11 mouse cellular contexts compared by ENCODE assay signal in the genomic region with DNA sequence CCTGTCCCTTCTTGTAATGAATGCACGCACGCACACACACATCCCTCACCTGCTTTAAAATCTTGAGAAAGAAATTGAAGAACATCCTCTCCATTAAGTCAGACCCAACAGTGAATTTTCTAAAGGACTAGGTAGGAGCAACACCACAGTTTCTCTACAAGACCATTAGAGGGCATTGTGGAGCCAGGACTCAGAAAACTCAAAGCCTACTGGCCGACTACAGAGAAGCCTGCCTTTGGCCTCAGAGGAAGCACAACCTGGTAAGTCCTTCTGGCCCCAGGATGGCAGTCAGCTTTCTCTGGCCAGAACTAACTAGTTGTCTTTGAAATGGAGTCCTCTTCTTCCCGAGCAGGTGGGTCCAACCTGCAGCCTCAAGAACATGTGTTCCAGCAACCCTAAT. TPM values are rescaled to one million over a fixed set of nuclear protein-coding genes. Genes with fewer than 3 reads are reported as not detected.
DNase-seq lines count a peak whose midpoint lies in the region; ATAC-seq and TF ChIP-seq lines count a peak whose summit lies in the region.
"Had no signal": no experiment of that assay in that cellular context is flagged by ENCODE, and none has a peak within 500 bp of the region (broad histone marks: within the 10 kb centered on the region; RNA-seq: fewer than 3 reads in every experiment).

No protein-coding gene starts in this region.

- H3K9ac ChIP-seq in heart, postnatal 0 days (replicated peaks; ENCODE audit: low read depth, low read length), result no peak overlapping the region
- no peak overlapping the region for H3K9ac ChIP-seq in midbrain, embryonic 15.5 days

- WGBS in heart, postnatal 0 days, result 62% methylated on average over 4 of the region's 4 CpGs
- 83% methylated on average over 4 of the region's 4 CpGs for WGBS in thymus, adult 2 months
- WGBS in midbrain, embryonic 15.5 days, result 67% methylated on average over 4 of the region's 4 CpGs

- TF ChIP-seq EP300 in heart, postnatal 0 days (IDR thresholded peaks at IDR 0.05; ENCODE audit: low read depth), result no peak

- H3K9me3 ChIP-seq in heart, postnatal 0 days (replicated peaks; ENCODE audit: control insufficient read depth, low read length), result peaks cover 6% of the 10 kb centered on the region; the same call in 1 of the 2 replicates
- peaks cover 4% of the 10 kb centered on the region; the same call in 1 of the 2 replicates for H3K9me3 ChIP-seq in midbrain, embryonic 15.5 days

- no peak overlapping the region for H3K4me2 ChIP-seq in heart, postnatal 0 days (ENCODE audit: low read depth, low read length)
- H3K4me2 ChIP-seq in midbrain, embryonic 15.5 days, result no peak overlapping the region

- intact Hi-C loops in heart, postnatal 36 days (cut with DNase I), result loop anchor here (2.0 kb wide), 1 partner anchor 42 kb away; no protein-coding TSS in a partner anchor

- no peak for TF ChIP-seq POLR2A in thymus, adult 2 months (IDR thresholded peaks at IDR 0.05; ENCODE audit: control insufficient read depth, extremely low read depth, insufficient read depth, low read length, poor library complexity)

- no peaks in the 10 kb centered on the region for H3K27me3 ChIP-seq in heart, postnatal 0 days (ENCODE audit: control insufficient read depth, insufficient read depth, low read length)
- H3K27me3 ChIP-seq in thymus, adult 2 months (ENCODE audit: control insufficient read depth, insufficient read depth, low read length), result no peaks in the 10 kb centered on the region
- no peaks in the 10 kb centered on the region for H3K27me3 ChIP-seq in midbrain, embryonic 15.5 days (replicated peaks)

- H3K4me1 ChIP-seq in heart, postnatal 0 days (ENCODE audit: control insufficient read depth, insufficient read depth), result no peaks in the 10 kb centered on the region
- H3K4me1 ChIP-seq in thymus, adult 2 months (replicated peaks; ENCODE audit: control insufficient read depth, insufficient read depth, low read length), result no peaks in the 10 kb centered on the region
- H3K4me1 ChIP-seq in midbrain, embryonic 15.5 days, result no peaks in the 10 kb centered on the region

- H3K4me3 ChIP-seq in heart, postnatal 0 days (ENCODE audit: low read depth, low read length), result no peak overlapping the region
- no peak overlapping the region for H3K4me3 ChIP-seq in thymus, adult 2 months (ENCODE audit: control insufficient read depth, insufficient read depth, low read length)
- H3K4me3 ChIP-seq in midbrain, embryonic 15.5 days, result no peak overlapping the region

- H3K27ac ChIP-seq in heart, postnatal 0 days (ENCODE audit: low read depth), result no peak overlapping the region
- no peak overlapping the region for H3K27ac ChIP-seq in thymus, adult 2 months (ENCODE audit: control insufficient read depth, insufficient read depth, low read length)
- no peak overlapping the region for H3K27ac ChIP-seq in midbrain, embryonic 15.5 days

- no peaks in the 10 kb centered on the region for H3K36me3 ChIP-seq in heart, postnatal 0 days (replicated peaks; ENCODE audit: control insufficient read depth, insufficient read depth, low read length)
- no peaks in the 10 kb centered on the region for H3K36me3 ChIP-seq in thymus, adult 2 months (ENCODE audit: control insufficient read depth, insufficient read depth, low read length)
- H3K36me3 ChIP-seq in midbrain, embryonic 15.5 days (replicated peaks), result no peaks in the 10 kb centered on the region

- ATAC-seq in heart, postnatal 0 days (ENCODE audit: insufficient read depth, low read depth), result no peak
- ATAC-seq in midbrain, embryonic 15.5 days (replicated peaks), result no peak

- DNase-seq in heart, postnatal 0 days (ENCODE audit: low spot score), result no peak
- no peak for DNase-seq in heart, postnatal 36 days
- DNase-seq in thymus, postnatal 0 days (ENCODE audit: low spot score), result peak; percentile 9
- DNase-seq in thymus, adult 2 months, result no peak
- peak; percentile 59 for DNase-seq in kidney, adult 9 months
- no peak for DNase-seq in thymus, postnatal 4 days
- DNase-seq in ovary, postnatal 14 days (ENCODE audit: low spot score), result no peak

- TF ChIP-seq CTCF in heart, postnatal 0 days (IDR thresholded peaks at IDR 0.05; ENCODE audit: low read depth), result peak; percentile 41
- TF ChIP-seq CTCF in thymus, adult 2 months (IDR thresholded peaks at IDR 0.05; ENCODE audit: borderline replicate concordance, control insufficient read depth, extremely low read depth, insufficient read depth, low read length, poor library complexity), result no peak

RNA-seq across cellular contexts. Expression of gene Hsd17b3, which starts 38.1 kb away (rescaled TPM):
- not detected in 2 replicates for total RNA-seq in heart, postnatal 0 days (2014; rRNA removed; ENCODE audit: low replicate concordance)
- polyA plus RNA-seq in heart, postnatal 0 days (2015; fragmentation: Nextera tagmentation; extraction: Ambion mirVana), result not detected in 2 replicates
- total RNA-seq in heart, postnatal 36 days (2021), result not detected
- polyA plus RNA-seq in thymus, postnatal 0 days (2015; fragmentation: Nextera tagmentation; extraction: Ambion mirVana), result not detected in 2 replicates
- polyA plus RNA-seq in thymus, adult 2 months (2012; rRNA removed), result 0.14 and 0.36 TPM in 2 replicates
- not detected in 2 replicates for polyA plus RNA-seq in midbrain, embryonic 15.5 days (2015; fragmentation: Nextera tagmentation; extraction: Ambion mirVana)
- total RNA-seq: heart, postnatal 25 days; left cerebral cortex, postnatal 14 days had no signal
- polyA plus RNA-seq: frontal cortex, adult 2 months had no signal

Comparison
In these comparisons a context has a peak if more than half of its experiments do, and no peak if none do; other contexts are left out.
1. DNase-seq: peak in thymus, postnatal 0 days (single experiment) and kidney, adult 9 months (single experiment); none in heart, postnatal 0 days (single experiment), heart, postnatal 36 days (0 of 2), thymus, adult 2 months (single experiment), thymus, postnatal 4 days (single experiment) and ovary, postnatal 14 days (single experiment).